Mouse (Mus musculus): ENCODE measurements around the gene Fat1. TPM values are rescaled to one million over a fixed set of nuclear protein-coding genes. Genes with fewer than 3 reads are reported as not detected.
"Not testable (repeated sequence)": the region's sequence is repeated elsewhere in the genome, so short reads cannot be mapped to it uniquely, and the experiment has no call there.

Fat1 gene
- total and polyA plus RNA-seq, 3 experiments = under 0.01 TPM; not detected in 2

- Histone ChIP-seq H3K9me3 (replicated peaks; ENCODE audit: insufficient read depth, low read length) (no peaks in the 10 kb centered on the region), H3K27ac (ENCODE audit: control insufficient read depth, low read depth, low read length) (no peak overlapping the region), H3K4me1 (ENCODE audit: control insufficient read depth in 1 of 2, insufficient read depth in 2 of 2, low read length in 2 of 2) (no peaks in the 10 kb centered on the region; a peak in 1 of 4 replicates), H3K36me3 (ENCODE audit: control insufficient read depth in 1 of 2, insufficient read depth in 2 of 2, low read length in 2 of 2) (peaks cover 0 to 2% of the 10 kb centered on the region in 2 experiments; a peak in 1 of 4 replicates), H3K79me2 (ENCODE audit: control insufficient read depth, insufficient read depth, low read length, poor library complexity) (no peaks in the 10 kb centered on the region), H3K9ac (ENCODE audit: control insufficient read depth, low read depth, low read length, poor library complexity, severe bottlenecking) (no peak overlapping the region), H3K4me3 (ENCODE audit: control insufficient read depth in 1 of 2, insufficient read depth in 1 of 2, low read depth in 2 of 2, low read length in 2 of 2) (no peak overlapping the region), H3K27me3 (ENCODE audit: control insufficient read depth in 1 of 2, insufficient read depth in 2 of 2, low read length in 2 of 2) (no peaks in the 10 kb centered on the region)
- TF ChIP-seq POLR2AphosphoS2 (IDR thresholded peaks at IDR 0.05; ENCODE audit: low read length) (0 out of 2 replicates have a peak, but pooled peaks have one; percentile 28), TCF12 (IDR thresholded peaks at IDR 0.05; ENCODE audit: low read depth, low read length) (no peak), SIN3A (IDR thresholded peaks at IDR 0.05; ENCODE audit: low read length) (0 out of 2 replicates have a peak, but pooled peaks have one; percentile 8)
- DNase-seq (ENCODE audit: low read depth, low spot score) = peak; percentile 23
Observed at GRCm38 (mm10) chr8:45062982-45063924, 128.0 kb downstream of the Fat1 start.

- TF ChIP-seq E2F4 (IDR thresholded peaks at IDR 0.05; ENCODE audit: borderline replicate concordance, low read depth, low read length) = no peak
- TF ChIP-seq GATA1 (IDR thresholded peaks at IDR 0.05; ENCODE audit: low read depth, low read length) = no peak
- no peak for TF ChIP-seq SMC3 (IDR thresholded peaks at IDR 0.05; ENCODE audit: low read depth, low read length)
- no peak for TF ChIP-seq POLR2A (IDR thresholded peaks at IDR 0.05; ENCODE audit: control insufficient read depth in 1 of 2, insufficient read depth in 1 of 2, low read depth in 1 of 2, low read length in 2 of 2, poor library complexity in 1 of 2)
- no peak for TF ChIP-seq HCFC1 (IDR thresholded peaks at IDR 0.05; ENCODE audit: low read depth, low read length)
- TF ChIP-seq USF1 (IDR thresholded peaks at IDR 0.05; ENCODE audit: low read depth, low read length) = no peak
- peak; percentile 60 for TF ChIP-seq POLR2AphosphoS2 (IDR thresholded peaks at IDR 0.05; ENCODE audit: low read length)
- TF ChIP-seq CHD1 (IDR thresholded peaks at IDR 0.05; ENCODE audit: low read depth, low read length) = no peak
- Histone ChIP-seq H3K27me3 (ENCODE audit: control insufficient read depth in 1 of 2, insufficient read depth in 2 of 2, low read length in 2 of 2) (no peaks in the 10 kb centered on the region), H3K4me1 (ENCODE audit: control insufficient read depth in 1 of 2, insufficient read depth in 2 of 2, low read length in 2 of 2) (no peaks in the 10 kb centered on the region; a peak in 1 of 4 replicates), H3K9me3 (replicated peaks; ENCODE audit: insufficient read depth, low read length) (no peaks in the 10 kb centered on the region), H3K79me2 (ENCODE audit: control insufficient read depth, insufficient read depth, low read length, poor library complexity) (no peaks in the 10 kb centered on the region), H3K27ac (ENCODE audit: control insufficient read depth, low read depth, low read length) (no peak overlapping the region), H3K4me3 (ENCODE audit: control insufficient read depth in 1 of 2, insufficient read depth in 1 of 2, low read depth in 2 of 2, low read length in 2 of 2) (no peak overlapping the region), H3K36me3 (ENCODE audit: control insufficient read depth in 1 of 2, insufficient read depth in 2 of 2, low read length in 2 of 2) (peaks cover 0 to 2% of the 10 kb centered on the region in 2 experiments; a peak in 1 of 4 replicates), H3K9ac (ENCODE audit: control insufficient read depth, low read depth, low read length, poor library complexity, severe bottlenecking) (no peak overlapping the region)
- DNase-seq (ENCODE audit: low read depth, low spot score) = peak; percentile 30
Observed at GRCm38 (mm10) chr8:45064197-45064869, 129.1 kb downstream of the Fat1 start.

- not testable (repeated sequence) for H3K36me3 ChIP-seq (ENCODE audit: control insufficient read depth in 1 of 2, insufficient read depth in 2 of 2, low read length in 2 of 2); H3K9ac ChIP-seq (ENCODE audit: control insufficient read depth, low read depth, low read length, poor library complexity, severe bottlenecking); H3K27ac ChIP-seq (ENCODE audit: control insufficient read depth, low read depth, low read length); H3K4me1 ChIP-seq (ENCODE audit: control insufficient read depth in 1 of 2, insufficient read depth in 2 of 2, low read length in 2 of 2); DNase-seq (ENCODE audit: low read depth, low spot score); H3K9me3 ChIP-seq (replicated peaks; ENCODE audit: insufficient read depth, low read length); H3K27me3 ChIP-seq (ENCODE audit: control insufficient read depth in 1 of 2, insufficient read depth in 2 of 2, low read length in 2 of 2); H3K4me3 ChIP-seq (ENCODE audit: control insufficient read depth in 1 of 2, insufficient read depth in 1 of 2, low read depth in 2 of 2, low read length in 2 of 2); H3K79me2 ChIP-seq (ENCODE audit: control insufficient read depth, insufficient read depth, low read length, poor library complexity)
Observed at GRCm38 (mm10) chr8:45065391-45065790, 130.1 kb downstream of the Fat1 start.
